Mouse (Mus musculus) granulocyte monocyte progenitor cell, adult 5-6 weeks (primary cell): ENCODE results near the gene Dpp8. TPM values are rescaled to one million over a fixed set of nuclear protein-coding genes. Genes with fewer than 3 reads are reported as not detected.
A peak's percentile ranks its signal among the peaks of the same experiment; 100 is the strongest.

Source experiments
- ATAC-seq: replicated peaks from 2 replicates; pipeline ENCODE4 v1.8.0; 2016; ENCODE audit warnings: mild to moderate bottlenecking, moderate TSS enrichment, inconsistent platforms; ENCODE audit not compliant: poor library complexity, severe bottlenecking
- total RNA-seq, 2 experiments: library from RNA; stranded (forward) in 1 of 2; stranded (reverse) in 1 of 2; fragments of 200-712, 200-1000 nt in 1 of 2; fragments of >200 nt in 1 of 2; fragmentation: Nextera tagmentation in 1 of 2; gene quantifications; 2 replicates each; pipeline ENCODE4 v1.2.3; 2014 to 2017

Dpp8 gene
- total RNA-seq, 2 experiments from 2014 or later: 78.6 to 93.8 TPM

GRCm38 (mm10) chr9:65083075-65083765, 51.0 kb downstream of the Dpp8 start:
- ATAC-seq: no peak

- no peak for ATAC-seq
Measured at GRCm38 (mm10) chr9:65084198-65084807, 52.1 kb downstream of the Dpp8 start.

GRCm38 (mm10) chr9:65085270-65085669, 53.1 kb downstream of the Dpp8 start:
- ATAC-seq: no peak

GRCm38 (mm10) chr9:65086801-65087200, 54.6 kb downstream of the Dpp8 start:
- no peak for ATAC-seq

DNA sequence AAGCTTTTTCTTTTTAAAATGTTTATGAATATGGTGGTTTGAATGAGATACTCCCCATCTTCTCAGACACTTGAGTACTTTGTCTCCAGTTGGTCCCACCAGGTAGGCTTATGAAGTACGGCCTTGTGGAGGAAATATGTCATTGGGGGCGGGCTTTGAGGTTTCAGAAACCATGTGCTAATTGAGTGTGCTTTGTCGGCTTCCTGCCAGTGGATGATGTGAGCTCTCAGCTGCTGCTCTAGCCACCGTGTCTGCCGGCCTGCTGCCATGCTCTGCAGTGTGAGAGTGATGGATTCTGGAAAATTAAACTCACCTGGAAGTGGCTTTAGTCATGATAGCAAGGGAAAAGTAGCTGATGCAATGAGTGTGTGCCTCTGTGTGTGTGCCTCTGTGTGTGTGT, 55.3 kb downstream of the Dpp8 start:
- ATAC-seq: no peak

DNA sequence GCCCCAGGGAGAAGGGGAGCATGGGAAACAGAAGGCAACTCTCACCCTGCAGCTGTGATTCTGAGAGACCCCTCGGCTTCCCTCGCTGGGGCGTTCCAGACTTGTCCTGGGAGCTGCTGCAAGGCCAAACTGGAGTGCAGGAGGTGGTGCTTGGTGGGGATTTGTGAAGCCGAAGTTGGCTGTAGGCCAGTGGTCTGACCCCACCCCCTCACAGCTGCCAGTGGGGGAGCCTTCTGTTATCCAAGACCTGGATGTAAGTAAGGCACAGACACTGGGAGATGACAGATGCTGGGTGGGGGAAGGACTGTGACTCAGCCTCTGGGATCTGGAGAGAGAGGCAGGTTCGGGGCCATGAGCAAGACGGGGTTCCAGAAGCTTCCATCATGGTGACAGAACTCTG, 62.0 kb downstream of the Dpp8 start:
- ATAC-seq: no peak

GRCm38 (mm10) chr9:65100991-65101685, 68.9 kb downstream of the Dpp8 start, which contains the start of gene Igdcc4:
TSS of gene Igdcc4 (plus strand) at chr9:65101486.
- no peak; the same call in 1 of the 2 replicates for ATAC-seq

DNA sequence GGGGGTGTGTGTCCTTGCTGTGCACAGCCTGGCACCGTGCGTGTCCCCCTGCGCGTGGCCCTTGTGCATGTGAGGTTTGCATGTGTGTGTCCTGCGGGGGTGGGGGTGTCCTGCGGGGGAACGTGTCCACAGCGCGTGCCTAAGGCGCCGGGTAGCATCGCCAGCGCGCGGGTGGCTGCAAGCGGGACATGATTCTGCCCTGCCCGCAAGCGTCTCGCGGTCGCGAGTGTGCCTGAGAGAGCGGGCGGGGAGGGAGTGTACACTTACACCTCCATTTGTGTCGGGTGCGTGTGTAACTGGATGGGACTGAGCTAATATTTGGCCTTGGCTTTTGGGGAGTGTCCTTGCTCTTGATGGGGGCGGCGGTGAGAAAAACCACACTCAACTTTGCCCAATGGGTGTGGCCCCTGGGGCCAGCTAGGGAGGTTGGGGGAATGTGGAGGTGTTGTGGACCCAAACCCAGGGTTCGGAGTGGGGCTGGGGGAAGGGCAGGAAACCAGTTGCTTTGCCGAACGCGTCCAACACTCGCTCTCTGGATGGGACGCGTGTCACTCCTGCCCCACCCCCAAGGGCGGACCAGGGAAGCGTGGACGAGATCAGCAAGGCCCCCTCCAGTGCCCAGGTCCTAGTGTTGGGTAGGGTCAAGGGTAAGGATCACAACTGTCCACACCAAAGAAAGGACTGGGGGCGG, 69.6 kb downstream of the Dpp8 start:
- 0 out of 2 replicates have a peak, but pooled peaks have one; percentile 22 for ATAC-seq

GRCm38 (mm10) chr9:65102377-65103172, 70.4 kb downstream of the Dpp8 start:
- ATAC-seq: no peak

DNA sequence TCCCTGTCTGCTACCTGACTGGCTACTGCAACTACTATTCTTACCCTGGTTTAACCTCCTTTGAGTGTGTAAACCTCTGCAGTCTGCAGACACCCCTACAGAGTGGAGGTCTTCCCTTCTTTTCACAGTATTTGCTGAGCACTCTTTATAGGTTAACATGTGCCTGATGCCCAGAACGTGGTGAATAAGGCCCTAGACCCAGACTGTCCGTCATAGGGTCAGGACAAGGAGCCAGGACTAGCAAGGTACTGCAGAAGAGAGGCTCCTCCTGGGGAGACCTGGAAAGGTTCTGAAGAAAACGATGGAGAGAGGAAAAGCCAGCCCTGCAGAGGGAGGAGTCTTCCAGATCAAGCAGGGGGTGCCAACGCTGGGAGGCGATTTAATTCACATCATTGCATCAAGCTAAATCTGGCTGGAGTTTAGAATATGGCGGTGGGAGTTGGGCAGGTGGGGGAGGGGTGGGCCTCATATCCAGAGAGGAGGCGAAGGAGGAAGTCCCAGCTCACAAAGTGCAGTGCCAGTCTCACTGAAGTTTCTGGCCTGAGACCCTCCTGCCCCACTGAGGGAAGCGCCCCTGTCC, 71.0 kb downstream of the Dpp8 start:
- ATAC-seq: no peak

DNA sequence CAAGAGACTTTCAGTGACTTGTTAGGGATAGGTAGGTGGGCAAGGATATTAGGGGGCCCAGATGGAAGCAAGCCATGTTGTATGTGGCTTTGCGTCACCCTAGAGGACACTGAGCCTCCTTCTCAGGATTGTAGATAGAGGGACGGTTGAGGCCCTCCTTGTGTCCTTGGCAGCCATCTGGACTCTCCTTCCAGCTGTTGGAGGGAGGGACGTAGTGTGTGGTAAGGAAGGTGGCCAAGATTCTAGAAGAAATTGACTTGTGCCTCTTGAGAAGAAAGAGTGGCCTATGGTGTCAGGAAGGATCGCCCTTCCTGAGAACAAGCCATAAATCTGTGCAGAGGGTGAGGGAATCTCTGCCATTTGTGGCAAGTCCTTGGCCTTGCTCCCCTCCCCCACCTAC, 74.6 kb downstream of the Dpp8 start:
- ATAC-seq: no peak

DNA sequence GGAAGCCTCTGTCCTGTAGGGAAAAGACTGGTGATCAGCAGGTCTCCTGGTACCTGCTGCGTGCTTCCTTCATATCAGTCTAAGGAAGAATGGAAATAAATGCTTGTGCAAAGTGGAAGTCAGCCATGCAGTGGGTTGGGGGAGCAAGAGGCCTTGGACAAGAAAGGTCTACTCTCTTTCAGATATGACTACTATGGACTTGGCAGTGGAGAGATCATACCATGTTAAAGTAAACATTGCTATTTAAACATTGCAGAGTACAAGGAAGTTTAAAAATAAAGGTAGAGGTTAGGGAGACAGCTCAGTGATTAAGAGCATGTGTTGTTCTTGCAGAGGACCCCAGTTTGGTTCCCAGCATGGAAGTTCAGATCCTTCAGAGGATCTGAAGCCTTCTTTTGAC, 75.7 kb downstream of the Dpp8 start:
- no peak for ATAC-seq

GRCm38 (mm10) chr9:65109132-65110072, 77.2 kb downstream of the Dpp8 start:
- ATAC-seq: no peak

DNA sequence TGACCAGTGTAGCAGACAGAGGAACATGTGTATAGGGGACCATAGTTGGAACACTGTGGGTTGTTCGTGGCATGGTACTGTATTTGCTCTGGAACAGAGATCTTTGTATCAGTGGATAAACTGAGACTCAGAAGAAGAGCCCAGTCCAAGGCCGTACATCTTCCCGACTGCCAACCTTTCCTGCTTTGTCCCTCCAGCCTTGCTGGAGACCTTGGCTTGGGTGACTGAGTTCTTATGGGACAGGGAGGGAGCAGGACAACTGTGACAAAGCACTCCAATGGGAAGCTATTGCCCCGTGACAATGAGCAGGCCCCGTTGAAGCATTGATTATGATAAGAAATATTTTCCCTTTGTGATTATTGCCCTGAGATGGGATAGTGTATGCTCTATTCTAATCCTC, 79.5 kb downstream of the Dpp8 start:
- ATAC-seq: no peak

- peak; percentile 66 for ATAC-seq
Measured at GRCm38 (mm10) chr9:65113694-65114093, 81.5 kb downstream of the Dpp8 start.

GRCm38 (mm10) chr9:65115891-65116290, 83.7 kb downstream of the Dpp8 start:
- no peak for ATAC-seq

DNA sequence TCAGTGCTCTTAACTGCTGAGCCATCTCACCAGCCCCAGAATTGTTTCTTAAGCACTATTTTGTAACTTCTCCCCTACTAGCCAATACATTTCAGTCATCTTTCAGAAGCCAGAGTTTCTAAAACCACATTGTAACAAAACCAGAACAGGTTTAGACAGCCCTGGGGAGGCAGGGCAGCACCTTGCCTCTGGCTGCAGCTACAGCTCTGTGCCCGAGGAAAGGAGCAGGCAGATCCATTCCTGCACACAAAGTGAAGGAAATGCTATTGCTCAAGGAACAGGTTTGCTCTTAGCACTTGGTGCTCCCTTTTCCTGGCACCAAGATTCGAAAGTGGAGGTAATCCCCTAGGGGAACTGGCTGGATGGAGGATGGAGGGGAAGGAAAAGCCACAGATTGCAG, 85.3 kb downstream of the Dpp8 start:
- ATAC-seq: no peak

DNA sequence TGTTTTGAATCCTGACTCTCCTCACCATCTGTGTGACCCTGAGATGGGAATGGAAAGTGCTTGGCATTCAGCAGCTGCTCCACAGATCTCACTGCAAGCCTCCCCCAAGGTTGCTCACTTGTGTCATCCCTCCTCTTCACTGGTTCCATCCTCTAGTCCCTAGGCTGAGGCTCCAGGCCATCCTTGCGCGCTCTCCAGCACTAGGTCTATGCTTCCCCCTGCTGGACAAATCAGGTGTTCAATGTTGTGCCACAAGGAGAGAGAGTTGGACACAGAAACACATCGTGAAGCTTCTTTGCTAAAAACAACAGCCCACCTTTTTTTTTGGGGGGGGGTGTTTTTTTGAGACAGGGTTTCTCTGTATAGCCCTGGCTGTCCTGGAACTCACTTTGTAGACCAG, 88.7 kb downstream of the Dpp8 start:
- ATAC-seq: peak; percentile 53

DNA sequence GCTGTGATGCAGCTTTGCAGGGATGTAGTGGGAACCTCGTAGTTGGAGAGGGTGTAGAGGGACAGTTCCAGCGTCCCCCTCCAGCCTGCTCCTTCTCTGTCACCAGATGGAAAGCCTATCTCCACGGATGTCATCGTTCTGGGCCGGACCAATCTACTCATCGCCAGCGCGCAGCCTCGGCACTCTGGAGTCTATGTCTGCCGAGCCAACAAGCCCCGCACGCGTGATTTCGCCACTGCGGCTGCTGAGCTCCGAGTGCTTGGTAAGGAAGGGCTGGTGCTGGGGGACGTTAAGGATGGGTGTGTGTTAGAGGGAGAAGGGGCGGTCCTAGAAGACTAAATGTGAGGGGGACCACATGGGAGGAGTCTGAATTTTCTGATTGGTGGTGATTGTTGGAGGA, 90.3 kb downstream of the Dpp8 start:
- no peak for ATAC-seq
